Mouse (Mus musculus) liver, adult 2 months (tissue): ENCODE results near the gene Otud3.

Experiments
- CTCF ChIP-seq: fragments of 200-500 bp; IDR thresholded peaks from 2 replicates; pipeline ENCODE4 v1.5.1; 2011; ENCODE audit warnings: low read depth, low read length, control low read depth
- POLR2A ChIP-seq: fragments of 200-500 bp; IDR thresholded peaks from 2 replicates; pipeline ENCODE4 v1.6.1; 2011; ENCODE audit warnings: low read length, control low read depth; ENCODE audit not compliant: insufficient read depth; ENCODE audit errors: extremely low read depth

DNA sequence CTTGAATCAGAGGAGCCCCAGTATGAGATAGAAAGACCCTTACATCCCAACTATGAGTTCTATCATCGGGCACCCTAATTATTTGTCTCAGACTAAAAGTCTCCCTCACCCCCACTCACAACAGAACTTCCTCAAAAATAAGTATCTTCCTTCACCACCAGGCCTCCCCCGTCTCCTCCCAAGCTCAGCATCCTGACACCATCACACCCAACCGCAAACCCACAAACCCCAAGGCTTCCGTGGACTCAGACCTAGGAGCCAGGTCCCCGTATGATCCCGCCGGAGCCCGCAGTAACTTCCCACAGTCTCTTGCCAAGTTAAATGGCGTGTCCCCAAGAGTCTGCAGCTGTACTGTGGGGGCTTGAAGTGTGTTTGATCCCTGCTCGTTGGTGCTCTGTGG is 56.2 kb downstream of the Otud3 start:
- TF ChIP-seq CTCF: no peak
- no peak for TF ChIP-seq POLR2A
